ENCODE assay signal across 8 mouse cellular contexts in the genomic region with DNA sequence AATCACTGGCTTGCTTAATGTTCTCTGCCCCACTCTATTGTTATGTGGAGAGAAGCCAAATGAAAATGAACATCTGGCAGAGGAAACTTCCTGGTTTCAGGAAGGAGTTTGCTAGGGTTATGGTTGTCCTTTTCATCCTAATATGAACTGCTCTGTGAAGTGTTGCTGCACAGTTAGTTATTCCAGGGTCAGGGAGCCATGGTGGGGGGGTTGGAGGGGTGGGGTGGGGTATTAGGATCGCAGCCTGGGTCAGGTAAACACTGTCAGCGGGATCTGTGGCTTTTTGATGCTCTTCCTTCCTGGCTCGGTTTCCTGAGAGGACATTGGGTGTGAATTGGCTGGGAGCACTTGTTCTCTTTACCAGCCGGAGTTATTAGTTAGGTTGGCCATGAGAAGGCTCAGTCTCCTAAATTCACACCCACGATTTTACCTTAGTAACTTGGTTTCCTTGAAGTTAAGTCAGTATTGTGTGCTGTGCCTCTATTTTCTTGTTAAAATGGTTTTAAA.
DNase-seq lines count a peak whose midpoint lies in the region; ATAC-seq and TF ChIP-seq lines count a peak whose summit lies in the region.
"Had no signal": no experiment of that assay in that cellular context is flagged by ENCODE, and none has a peak within 500 bp of the region (broad histone marks: within the 10 kb centered on the region; RNA-seq: fewer than 3 reads in every experiment).

No protein-coding gene starts in this region.

- H3K27ac ChIP-seq in kidney, adult 2 months (ENCODE audit: insufficient read depth, low read depth, low read length): peak overlapping the region; percentile 93
- peak overlapping the region; percentile 62; the same call in 1 of the 2 replicates for H3K27ac ChIP-seq in neural tube, embryonic 13.5 days (replicated peaks)
- H3K27ac ChIP-seq in intestine, embryonic 16.5 days (ENCODE audit: low read length): peak overlapping the region; percentile 53; the same call in 1 of the 2 replicates

- H3K4me2 ChIP-seq in neural tube, embryonic 13.5 days: no peak overlapping the region
- H3K4me2 ChIP-seq in intestine, embryonic 16.5 days (ENCODE audit: low read depth, low read length): no peak overlapping the region
- H3K4me2 ChIP-seq: midbrain, embryonic 11.5 days had no signal

- no peaks in the 10 kb centered on the region for H3K36me3 ChIP-seq in kidney, adult 2 months (ENCODE audit: control insufficient read depth, insufficient read depth, low read length)
- no peaks in the 10 kb centered on the region for H3K36me3 ChIP-seq in neural tube, embryonic 13.5 days
- H3K36me3 ChIP-seq in intestine, embryonic 16.5 days (ENCODE audit: control insufficient read depth, insufficient read depth, low read length): no peaks in the 10 kb centered on the region

- TF ChIP-seq CTCF in kidney, adult 2 months (conservative IDR thresholded peaks at IDR 0.05; ENCODE audit: insufficient read depth, insufficient read length, low read depth, low read length): no peak

- no peaks in the 10 kb centered on the region for H3K9me3 ChIP-seq in neural tube, embryonic 13.5 days
- no peaks in the 10 kb centered on the region for H3K9me3 ChIP-seq in intestine, embryonic 16.5 days (ENCODE audit: control insufficient read depth, low read length)

- H3K4me3 ChIP-seq in kidney, adult 2 months (ENCODE audit: insufficient read depth, low read depth, low read length): no peak overlapping the region
- H3K4me3 ChIP-seq in neural tube, embryonic 13.5 days: no peak overlapping the region
- H3K4me3 ChIP-seq in intestine, embryonic 16.5 days (ENCODE audit: low read length): no peak overlapping the region

- H3K9ac ChIP-seq in neural tube, embryonic 13.5 days: no peak overlapping the region
- H3K9ac ChIP-seq in intestine, embryonic 16.5 days (ENCODE audit: low read depth, low read length): no peak overlapping the region; the same call in 1 of the 2 replicates

- peak; percentile 62 for DNase-seq in kidney, adult 2 months
- no peak for DNase-seq in kidney, adult 18-20 months
- no peak for DNase-seq in neural tube, embryonic 10.5 days (ENCODE audit: extremely low spot score, low spot score)
- no peak for DNase-seq in MN1 (ENCODE audit: low spot score)

- peaks cover 12% of the 10 kb centered on the region; the same call in 1 of the 2 replicates for H3K4me1 ChIP-seq in kidney, adult 2 months (ENCODE audit: control insufficient read depth, insufficient read depth, low read length)
- H3K4me1 ChIP-seq in neural tube, embryonic 13.5 days (replicated peaks): peaks cover 21% of the 10 kb centered on the region
- peaks cover 14% of the 10 kb centered on the region for H3K4me1 ChIP-seq in intestine, embryonic 16.5 days (ENCODE audit: control insufficient read depth, insufficient read depth, low read length)

- TF ChIP-seq POLR2A in kidney, adult 2 months (IDR thresholded peaks at IDR 0.05; ENCODE audit: low read depth, low read length): no peak

- ATAC-seq in neural tube, embryonic 13.5 days (ENCODE audit: low read depth): no peak
- ATAC-seq in intestine, embryonic 16.5 days: no peak
- no peak for ATAC-seq in erythroblast, adult 5-6 weeks (replicated peaks; ENCODE audit: low FRiP score, poor library complexity, severe bottlenecking)

- no peaks in the 10 kb centered on the region for H3K27me3 ChIP-seq in kidney, adult 2 months (replicated peaks; ENCODE audit: control insufficient read depth, insufficient read depth, low read length)
- no peaks in the 10 kb centered on the region for H3K27me3 ChIP-seq in neural tube, embryonic 13.5 days
- no peaks in the 10 kb centered on the region for H3K27me3 ChIP-seq in intestine, embryonic 16.5 days (replicated peaks; ENCODE audit: control insufficient read depth, insufficient read depth, low read length)

- 45% methylated on average over 5 of the region's 5 CpGs for WGBS in kidney, adult 2 months
- WGBS in neural tube, embryonic 13.5 days: 86% methylated on average over 5 of the region's 5 CpGs
- WGBS in intestine, embryonic 16.5 days: 56% methylated on average over 5 of the region's 5 CpGs
